Mouse (Mus musculus) heart, postnatal 10 days (tissue): ENCODE data around the gene Henmt1. TPM values are rescaled to one million over a fixed set of nuclear protein-coding genes. Genes with fewer than 3 reads are reported as not detected.

Experiments used
- DNase-seq, 2 experiments: peaks; one replicate each; pipeline ENCODE4 v3.0.0; 2021
- intact Hi-C: fragments of 180-260 bp; cut with DNase I; formaldehyde crosslinking; loops from one replicate; pipeline ENCODE4 v1.15.1; 2025
- total RNA-seq, 2 experiments: library from RNA; stranded (reverse); gene quantifications; 2 replicates each; pipeline ENCODE4 v1.2.3; 2021

Gene Henmt1
- total RNA-seq, 2 experiments from 2014 or later = not detected

DNA sequence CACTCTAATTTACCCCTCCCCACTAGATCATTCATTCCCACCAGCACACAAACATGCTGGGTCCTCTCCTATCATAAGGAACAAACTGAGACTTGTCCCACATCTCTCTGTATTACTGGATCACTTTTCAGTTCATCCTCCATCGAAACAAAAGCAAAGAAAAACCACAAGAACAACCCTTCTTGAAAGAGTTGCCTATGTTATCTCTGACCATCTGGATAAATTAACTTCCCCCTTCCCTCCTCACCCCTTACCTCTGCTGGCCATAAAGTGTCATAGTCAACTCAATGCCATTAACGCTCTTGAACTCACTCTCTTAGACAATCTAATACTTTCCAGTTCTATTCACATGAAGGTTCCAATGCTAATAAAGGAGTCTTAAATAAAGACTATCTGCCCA is 54.8 kb downstream of the Henmt1 start:
- intact Hi-C loops = no loop called here
- no peak for DNase-seq

DNA sequence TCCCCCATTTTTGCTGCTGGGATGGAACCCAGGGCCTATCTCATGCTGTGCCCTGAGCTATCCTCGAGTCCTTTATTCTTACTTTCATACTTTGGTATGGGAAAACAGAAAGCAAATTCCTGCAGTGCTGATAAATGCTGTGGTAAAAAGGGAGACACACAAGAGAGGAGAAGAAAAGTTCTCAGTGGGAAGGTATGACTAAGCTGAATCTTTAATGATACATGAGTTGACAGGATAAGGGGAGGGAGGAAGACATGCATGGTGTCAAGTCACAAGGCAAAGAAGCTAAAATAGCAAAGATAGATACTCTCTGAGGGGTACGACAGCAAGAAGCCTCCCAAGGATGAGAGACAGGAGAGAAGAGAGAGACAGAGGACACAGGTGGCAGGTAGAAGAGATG is 55.7 kb downstream of the Henmt1 start:
- intact Hi-C loops = no loop called here
- DNase-seq = no peak

DNA sequence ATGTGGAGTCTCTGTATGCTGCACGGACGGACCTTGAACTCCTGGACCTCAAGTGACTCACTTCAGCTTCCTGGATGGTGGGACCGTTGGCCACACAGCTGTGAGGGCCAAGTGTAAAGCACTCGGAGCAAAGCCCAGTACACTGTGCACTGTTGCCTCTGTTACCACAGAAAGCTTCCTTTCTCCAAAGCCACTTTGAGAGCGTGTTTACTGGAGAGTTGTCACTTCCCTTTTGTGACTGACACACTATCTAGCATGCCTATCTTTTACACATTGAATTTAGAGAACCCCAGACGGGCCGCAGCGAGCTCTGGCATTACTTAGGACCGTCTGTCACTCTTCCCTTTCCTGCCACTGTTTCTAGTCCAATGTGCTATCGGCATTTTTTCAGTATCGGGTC is 57.6 kb downstream of the Henmt1 start:
- intact Hi-C loops = no loop called here
- peak in 1 of 2 experiments; percentile 19 for DNase-seq

DNA sequence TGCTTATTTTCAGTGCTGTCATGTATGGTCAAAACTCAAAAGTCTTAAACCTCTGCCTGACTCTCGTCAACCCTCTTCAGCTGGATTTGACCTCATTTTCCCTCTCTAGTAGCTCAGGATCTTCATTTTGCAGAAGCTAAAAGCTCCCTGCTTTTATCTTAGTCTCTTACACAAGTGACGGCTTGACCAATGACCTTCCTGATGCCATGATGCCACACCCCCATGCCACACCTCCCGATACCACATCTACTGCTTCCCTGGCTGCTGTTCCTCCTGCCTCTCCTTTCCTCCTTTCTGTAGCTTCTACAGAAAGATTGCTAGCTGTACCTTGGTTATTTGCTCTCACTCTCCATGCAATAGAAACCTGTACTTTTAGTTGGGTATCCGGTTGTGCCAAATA is 58.1 kb downstream of the Henmt1 start:
- no peak for DNase-seq
- intact Hi-C loops = no loop called here

DNA sequence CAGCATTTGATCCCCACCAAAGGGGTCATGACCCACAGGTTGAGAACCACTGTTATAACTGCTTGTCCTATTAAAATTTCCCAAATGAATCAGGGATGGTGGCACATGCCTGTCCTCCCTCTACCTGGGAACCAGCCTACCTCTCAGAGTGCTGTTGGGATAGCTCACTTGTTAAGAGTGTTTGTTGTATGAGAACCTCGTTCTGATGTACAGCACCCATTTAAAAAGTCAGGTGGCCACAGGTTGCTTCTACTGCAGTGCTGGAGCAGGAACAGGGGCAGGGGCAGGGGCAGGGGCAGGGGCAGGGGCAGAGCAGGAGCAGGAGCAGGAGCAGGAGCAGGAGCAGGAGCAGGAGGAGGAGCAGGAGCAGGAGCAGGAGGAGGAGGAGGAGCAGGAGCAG is 59.5 kb downstream of the Henmt1 start:
- intact Hi-C loops = no loop called here
- DNase-seq = no peak

DNA sequence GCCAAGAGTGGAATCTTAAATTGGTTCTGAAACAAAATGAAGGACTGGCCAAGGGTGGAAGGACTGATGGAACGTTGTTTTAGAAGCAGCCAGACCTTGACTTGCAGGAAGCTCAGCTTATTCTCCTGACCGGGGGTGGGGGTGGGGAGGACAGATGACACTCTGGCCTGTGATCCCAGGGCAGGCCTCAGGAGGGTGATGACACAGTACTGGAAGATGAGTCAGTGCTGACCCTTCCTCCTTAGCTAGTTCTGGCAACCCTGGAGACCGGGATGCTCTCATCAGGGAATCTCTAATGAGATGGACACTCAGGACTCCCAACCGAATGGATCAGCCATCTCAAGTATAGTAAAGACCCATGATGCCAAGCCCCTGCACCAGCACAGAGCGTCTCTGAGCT is 66.1 kb downstream of the Henmt1 start:
- intact Hi-C loops = no loop called here
- DNase-seq = no peak

DNA sequence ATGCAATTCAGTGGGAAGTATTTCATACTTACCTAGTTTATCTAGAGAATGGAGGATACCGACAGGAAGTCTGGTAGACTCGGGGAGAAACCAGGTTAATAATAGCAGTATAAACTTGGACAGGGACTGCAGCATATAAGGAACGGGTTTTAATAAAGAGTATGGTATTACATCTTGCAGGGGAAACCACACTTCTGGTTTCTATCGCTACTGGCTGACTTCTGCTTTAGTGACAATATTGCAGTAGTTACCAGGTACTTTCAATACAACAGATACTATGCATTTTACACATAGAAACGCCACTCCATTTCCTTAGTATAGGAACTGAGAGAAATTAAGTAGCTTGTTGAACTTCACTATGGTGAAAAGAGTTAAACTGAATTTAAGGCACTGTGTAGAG is 68.5 kb downstream of the Henmt1 start:
- intact Hi-C loops = no loop called here
- no peak for DNase-seq

Other genes starting within 250 kb of the Henmt1 start
- gene Gpsm2, start 217.6 kb upstream of the Henmt1 start, total RNA-seq = 1 to 10 TPM; 8.0 to 8.8 TPM
- gene Aknad1, start 200.2 kb upstream of the Henmt1 start, total RNA-seq = under 1 TPM in 1 of 2 experiments, not detected in 1; 0.12 TPM
- gene Stxbp3, start 99.3 kb upstream of the Henmt1 start, total RNA-seq = 10 to 100 TPM; 25.8 to 31.8 TPM
- under 1 TPM in 1 of 2 experiments, not detected in 1; 0.07 TPM for gene Fndc7, start 49.9 kb upstream of the Henmt1 start, total RNA-seq
- 10 to 100 TPM; 27.7 to 30.9 TPM for gene Prpf38b, start 28.1 kb upstream of the Henmt1 start, total RNA-seq
- not detected for gene Gm9857, start 572 bp downstream of the Henmt1 start, total RNA-seq
- 10 to 100 TPM; 21.9 to 23.1 TPM for gene Fam102b, start 87.7 kb downstream of the Henmt1 start, total RNA-seq
- not detected for gene Slc25a54, start 140.6 kb downstream of the Henmt1 start, total RNA-seq
- gene Slc25a24, start 183.3 kb downstream of the Henmt1 start, total RNA-seq = 10 to 100 TPM; 14.3 to 16.0 TPM